Mouse (Mus musculus) limb, embryonic 10.5 days (tissue): ENCODE data around the gene Tubg2. TPM values are rescaled to one million over a fixed set of nuclear protein-coding genes. Genes with fewer than 3 reads are reported as not detected.
"Not testable (repeated sequence)": the region's sequence is repeated elsewhere in the genome, so short reads cannot be mapped to it uniquely, and the experiment has no call there.

Source experiments
- DNase-seq: peaks from one replicate; pipeline ENCODE4 v3.0.0-alpha.2; 2017; ENCODE audit warnings: low spot score
- H3K27ac ChIP-seq: fragments of 300-500 bp; sonication (generic); 2 replicates; pipeline ENCODE4 v1.5.1; 2016; ENCODE audit warnings: mild to moderate bottlenecking
- H3K27me3 ChIP-seq: fragments of 300-500 bp; sonication (generic); 2 replicates; pipeline ENCODE4 v1.6.1; 2016; ENCODE audit warnings: low read depth, mild to moderate bottlenecking; ENCODE audit not compliant: poor library complexity, severe bottlenecking
- H3K36me3 ChIP-seq: fragments of 300-500 bp; sonication (generic); 2 replicates; pipeline ENCODE4 v1.6.1; 2016; ENCODE audit warnings: mild to moderate bottlenecking, moderate library complexity
- H3K4me1 ChIP-seq: fragments of 300-500 bp; sonication (generic); 2 replicates; pipeline ENCODE4 v1.6.1; 2016
- H3K4me3 ChIP-seq: fragments of 300-500 bp; sonication (generic); 2 replicates; pipeline ENCODE4 v1.5.1; 2016; ENCODE audit warnings: mild to moderate bottlenecking, moderate library complexity
- H3K9me3 ChIP-seq: fragments of 300-500 bp; sonication (generic); replicated peaks from 2 replicates; pipeline ENCODE4 v1.6.1; 2016; ENCODE audit warnings: mild to moderate bottlenecking
- WGBS: fragments of 180-500 bp; shearing (Covaris S2); methylation state at CpG from one replicate; pipeline ENCODE4 v1.1.7; 2016; 5-methylcytosine and 5-hydroxymethylcytosine counted together
- polyA plus RNA-seq: library from polyadenylated mRNA; unstranded; fragments of >200 nt; fragmentation: Nextera tagmentation; extraction: Ambion mirVana; gene quantifications from 2 replicates; pipeline ENCODE4 v1.2.1, GENCODE M21; 2016

Tubg2 gene
- polyA plus RNA-seq, 1 experiment from 2014 or later = 3.0 TPM

DNA sequence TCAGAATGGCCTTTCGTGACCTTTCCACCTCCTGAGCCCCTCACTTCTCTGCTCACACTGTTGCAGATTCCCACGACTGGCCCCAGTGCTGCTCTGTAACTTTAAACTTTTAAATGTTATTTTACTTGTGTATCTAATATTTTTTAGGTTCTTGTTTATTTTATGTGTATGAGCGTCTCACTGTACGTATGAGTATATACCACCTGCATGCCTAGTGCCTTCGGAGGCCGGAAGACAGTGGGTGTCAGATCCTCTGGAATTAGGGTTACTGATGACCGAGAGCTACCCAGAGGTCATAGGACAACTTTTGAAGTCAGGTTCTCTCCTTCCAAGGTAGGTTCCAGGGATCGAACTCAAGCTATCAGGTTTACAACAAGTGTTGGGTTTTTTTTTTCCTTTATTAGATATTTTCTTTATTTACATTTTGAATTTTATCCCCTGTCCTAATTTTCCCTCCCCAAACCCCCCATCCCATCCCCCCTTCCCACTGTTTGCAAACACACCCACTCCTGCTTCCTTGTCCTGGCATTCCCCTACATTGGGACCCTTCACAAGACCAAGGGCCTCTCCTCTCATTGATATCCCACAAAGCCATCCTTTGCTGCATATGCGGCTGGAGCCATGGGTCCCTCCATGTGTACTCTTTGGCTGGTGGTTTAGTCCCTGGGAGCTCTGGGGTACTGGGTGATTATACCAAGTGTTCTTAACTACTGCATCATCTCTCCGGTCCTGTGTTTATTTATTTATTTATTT is 13.3 kb upstream of the Tubg2 start:
- no peak overlapping the region for H3K4me3 ChIP-seq
- H3K4me1 ChIP-seq = peaks cover 28% of the 10 kb centered on the region
- no peaks in the 10 kb centered on the region for H3K9me3 ChIP-seq
- H3K27me3 ChIP-seq = peaks cover 28% of the 10 kb centered on the region
- H3K27ac ChIP-seq = no peak overlapping the region
- WGBS = 85% methylated on average over 10 of the region's 10 CpGs
- no peak for DNase-seq
- H3K36me3 ChIP-seq = no peaks in the 10 kb centered on the region

- Histone ChIP-seq H3K27ac (peak overlapping the region; percentile 58), H3K27me3 (peaks cover 28% of the 10 kb centered on the region), H3K4me3 (peak overlapping the region; percentile 42), H3K36me3 (no peaks in the 10 kb centered on the region), H3K4me1 (peaks cover 29% of the 10 kb centered on the region), H3K9me3 (no peaks in the 10 kb centered on the region)
- WGBS = 24% methylated on average over 19 of the region's 19 CpGs
- peak; percentile 69 for DNase-seq
Measured at GRCm38 (mm10) chr11:101143338-101144225, 12.1 kb upstream of the Tubg2 start.

GRCm38 (mm10) chr11:101146377-101146776 is 9.3 kb upstream of the Tubg2 start:
- no peak overlapping the region for H3K4me3 ChIP-seq
- H3K27ac ChIP-seq = no peak overlapping the region
- H3K27me3 ChIP-seq = peaks cover 8% of the 10 kb centered on the region
- WGBS = 33% methylated on average over 10 of the region's 10 CpGs
- H3K9me3 ChIP-seq = no peaks in the 10 kb centered on the region
- DNase-seq = peak; percentile 65
- H3K4me1 ChIP-seq = peaks cover 31% of the 10 kb centered on the region
- no peaks in the 10 kb centered on the region for H3K36me3 ChIP-seq

DNA sequence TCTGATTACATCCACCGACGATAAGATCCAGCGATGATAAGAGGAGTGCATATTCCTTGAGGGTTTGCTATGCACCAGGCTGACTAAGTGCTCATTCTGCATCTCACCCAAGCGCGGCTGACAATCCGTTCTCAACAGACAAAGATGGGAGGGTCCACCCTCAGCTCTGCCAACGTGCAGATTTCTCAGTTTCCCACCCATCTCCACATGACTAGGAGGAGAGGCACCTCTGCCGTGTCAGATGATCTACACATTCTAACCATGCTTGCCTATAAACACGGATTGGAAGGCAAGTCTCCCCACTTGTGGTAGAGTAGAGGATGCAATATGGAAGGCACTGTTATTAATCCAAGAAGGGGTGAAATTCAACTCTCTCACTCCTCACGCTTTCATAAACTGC is 7.0 kb upstream of the Tubg2 start:
- 67% methylated on average over 10 of the region's 10 CpGs for WGBS
- H3K27ac ChIP-seq = peak overlapping the region; percentile 77

GRCm38 (mm10) chr11:101149178-101150105 is 6.3 kb upstream of the Tubg2 start:
- Histone ChIP-seq H3K36me3 (no peaks in the 10 kb centered on the region), H3K27me3 (no peaks in the 10 kb centered on the region), H3K4me1 (peaks cover 23% of the 10 kb centered on the region), H3K9me3 (no peaks in the 10 kb centered on the region), H3K27ac (peak overlapping the region; percentile 77), H3K4me3 (no peak overlapping the region)
- DNase-seq = no peak
- WGBS = 23% methylated on average over 9 of the region's 9 CpGs

More for the DNA sequence above, 7.0 kb upstream of the Tubg2 start:
- no peak for DNase-seq
- Histone ChIP-seq H3K4me1 (peaks cover 27% of the 10 kb centered on the region), H3K4me3 (no peak overlapping the region), H3K9me3 (no peaks in the 10 kb centered on the region), H3K27me3 (no peaks in the 10 kb centered on the region), H3K36me3 (no peaks in the 10 kb centered on the region)

DNA sequence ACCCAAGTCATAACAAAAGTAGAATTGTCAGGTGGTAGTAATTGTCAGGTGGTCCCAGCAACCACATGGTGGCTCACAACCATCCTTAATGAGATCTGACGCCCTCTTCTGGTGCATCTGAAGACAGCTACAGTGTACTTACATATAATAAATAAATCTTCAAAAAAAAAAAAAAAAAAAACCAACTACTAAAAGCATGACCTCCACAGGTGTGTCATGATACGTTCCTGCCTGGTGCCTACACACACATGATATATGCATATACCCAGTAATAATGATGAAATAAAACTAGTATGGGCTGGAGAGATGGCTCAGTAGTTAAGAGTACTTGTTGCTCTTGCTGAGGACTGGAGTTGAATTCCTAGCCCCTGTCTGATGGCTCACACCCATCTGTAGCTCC is 4.6 kb upstream of the Tubg2 start:
- no peak for DNase-seq
- Histone ChIP-seq H3K4me1 (peaks cover 30% of the 10 kb centered on the region), H3K9me3 (no peaks in the 10 kb centered on the region), H3K27me3 (peaks cover 7% of the 10 kb centered on the region), H3K27ac (no peak overlapping the region), H3K36me3 (no peaks in the 10 kb centered on the region), H3K4me3 (no peak overlapping the region)
- WGBS = 61% methylated on average over 2 of the region's 2 CpGs

GRCm38 (mm10) chr11:101152825-101153224 is 2.9 kb upstream of the Tubg2 start:
- DNase-seq = no peak
- 76% methylated on average over 1 of the region's 1 CpGs for WGBS
- Histone ChIP-seq H3K36me3 (no peaks in the 10 kb centered on the region), H3K9me3 (no peaks in the 10 kb centered on the region), H3K4me1 (peaks cover 30% of the 10 kb centered on the region), H3K27me3 (peaks cover 22% of the 10 kb centered on the region), H3K4me3 (no peak overlapping the region), H3K27ac (no peak overlapping the region)

GRCm38 (mm10) chr11:101154648-101155047 is 1.1 kb upstream of the Tubg2 start:
- DNase-seq = no peak
- no peak overlapping the region for H3K4me3 ChIP-seq
- H3K27ac ChIP-seq = no peak overlapping the region
- H3K36me3 ChIP-seq = no peaks in the 10 kb centered on the region
- H3K9me3 ChIP-seq = no peaks in the 10 kb centered on the region
- peaks cover 17% of the 10 kb centered on the region for H3K4me1 ChIP-seq
- H3K27me3 ChIP-seq = peaks cover 30% of the 10 kb centered on the region

GRCm38 (mm10) chr11:101155151-101155550 is 556 bp upstream of the Tubg2 start:
- H3K4me3 ChIP-seq = no peak overlapping the region
- 60% methylated on average over 6 of the region's 6 CpGs for WGBS
- H3K27ac ChIP-seq = no peak overlapping the region
- H3K4me1 ChIP-seq = peaks cover 13% of the 10 kb centered on the region
- no peaks in the 10 kb centered on the region for H3K9me3 ChIP-seq
- no peak for DNase-seq
- H3K27me3 ChIP-seq = peaks cover 30% of the 10 kb centered on the region
- no peaks in the 10 kb centered on the region for H3K36me3 ChIP-seq

GRCm38 (mm10) chr11:101160151-101160550 is 4.4 kb downstream of the Tubg2 start:
- WGBS = 78% methylated on average over 10 of the region's 10 CpGs
- not testable (repeated sequence) for H3K36me3 ChIP-seq, DNase-seq, H3K9me3 ChIP-seq, H3K27ac ChIP-seq, H3K4me3 ChIP-seq
- H3K27me3 ChIP-seq = peaks cover 78% of the 10 kb centered on the region
- peaks cover 38% of the 10 kb centered on the region for H3K4me1 ChIP-seq

GRCm38 (mm10) chr11:101160981-101161505 is 5.3 kb downstream of the Tubg2 start:
- H3K9me3 ChIP-seq, DNase-seq, H3K4me3 ChIP-seq, H3K36me3 ChIP-seq, H3K27ac ChIP-seq: not testable (repeated sequence)
- Histone ChIP-seq H3K4me1 (peaks cover 38% of the 10 kb centered on the region), H3K27me3 (peaks cover 83% of the 10 kb centered on the region)
- 79% methylated on average over 8 of the region's 8 CpGs for WGBS

GRCm38 (mm10) chr11:101161551-101161950 is 5.8 kb downstream of the Tubg2 start:
- Histone ChIP-seq H3K36me3 (peaks cover 7% of the 10 kb centered on the region), H3K27me3 (peaks cover 83% of the 10 kb centered on the region), H3K4me3 (no peak overlapping the region), H3K4me1 (peaks cover 32% of the 10 kb centered on the region), H3K27ac (no peak overlapping the region), H3K9me3 (no peaks in the 10 kb centered on the region)
- DNase-seq = no peak
- 89% methylated on average over 15 of the region's 15 CpGs for WGBS
